Mouse (Mus musculus) olfactory bulb, adult 2 months (tissue): ENCODE measurements around the gene Gtf3c1.

Source experiments
- CTCF ChIP-seq: fragments of 200-500 bp; IDR thresholded peaks from 2 replicates; pipeline ENCODE4 v1.5.1; 2012; ENCODE audit warnings: low read depth, mild to moderate bottlenecking, low read length, moderate library complexity; ENCODE audit not compliant: insufficient read depth
- POLR2A ChIP-seq: fragments of 200-500 bp; IDR thresholded peaks from 2 replicates; pipeline ENCODE4 v1.6.1; 2012; ENCODE audit warnings: mild to moderate bottlenecking, low read depth, low read length, moderate library complexity; ENCODE audit not compliant: insufficient read depth

DNA sequence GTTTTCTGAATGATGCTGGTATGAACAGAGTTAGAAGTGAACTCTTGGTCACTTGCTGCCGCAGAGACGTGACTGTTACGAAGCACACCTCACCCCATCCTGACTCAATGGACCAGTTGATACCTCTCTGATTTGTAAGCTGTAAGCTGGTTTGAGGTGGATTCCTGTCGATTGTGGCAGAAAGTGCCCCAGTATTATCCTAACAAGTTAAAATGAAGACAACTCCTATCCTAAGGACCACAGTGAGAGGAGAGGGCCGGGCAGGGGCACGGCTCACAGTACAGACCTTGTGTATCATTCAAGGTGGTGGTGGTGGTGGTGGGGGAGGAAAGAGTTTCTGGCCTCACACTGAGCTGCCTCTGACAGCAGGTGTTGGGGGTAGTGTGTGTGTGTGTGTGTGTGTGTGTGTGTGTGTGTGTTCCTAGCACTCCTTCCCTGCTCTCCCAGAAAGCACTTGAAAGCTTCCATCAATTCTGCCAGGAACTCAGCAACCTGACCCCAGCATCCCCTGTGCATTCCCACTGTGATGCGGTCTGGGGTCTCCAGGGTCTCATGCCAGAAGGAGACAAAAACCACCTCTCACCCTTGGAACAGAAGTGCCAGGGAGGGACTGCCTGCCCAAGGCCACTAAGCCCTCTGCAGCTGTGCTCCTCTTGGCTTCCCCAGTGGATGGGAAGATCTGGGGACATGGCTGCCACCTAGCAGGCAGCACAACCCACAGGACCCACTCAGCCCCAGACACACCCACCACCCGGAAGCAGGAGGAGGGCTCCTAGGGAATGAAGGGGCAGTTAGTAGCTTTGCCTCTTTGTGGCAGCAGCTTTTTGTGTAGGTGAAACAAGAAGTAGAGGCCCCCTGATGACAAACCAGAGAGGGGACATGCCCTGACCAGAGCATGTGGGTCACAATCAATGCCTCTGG, 70.1 kb downstream of the Gtf3c1 start:
- TF ChIP-seq CTCF (no peak), POLR2A (no peak)
